ENCODE assay signal across 27 mouse cellular contexts in the genomic region with DNA sequence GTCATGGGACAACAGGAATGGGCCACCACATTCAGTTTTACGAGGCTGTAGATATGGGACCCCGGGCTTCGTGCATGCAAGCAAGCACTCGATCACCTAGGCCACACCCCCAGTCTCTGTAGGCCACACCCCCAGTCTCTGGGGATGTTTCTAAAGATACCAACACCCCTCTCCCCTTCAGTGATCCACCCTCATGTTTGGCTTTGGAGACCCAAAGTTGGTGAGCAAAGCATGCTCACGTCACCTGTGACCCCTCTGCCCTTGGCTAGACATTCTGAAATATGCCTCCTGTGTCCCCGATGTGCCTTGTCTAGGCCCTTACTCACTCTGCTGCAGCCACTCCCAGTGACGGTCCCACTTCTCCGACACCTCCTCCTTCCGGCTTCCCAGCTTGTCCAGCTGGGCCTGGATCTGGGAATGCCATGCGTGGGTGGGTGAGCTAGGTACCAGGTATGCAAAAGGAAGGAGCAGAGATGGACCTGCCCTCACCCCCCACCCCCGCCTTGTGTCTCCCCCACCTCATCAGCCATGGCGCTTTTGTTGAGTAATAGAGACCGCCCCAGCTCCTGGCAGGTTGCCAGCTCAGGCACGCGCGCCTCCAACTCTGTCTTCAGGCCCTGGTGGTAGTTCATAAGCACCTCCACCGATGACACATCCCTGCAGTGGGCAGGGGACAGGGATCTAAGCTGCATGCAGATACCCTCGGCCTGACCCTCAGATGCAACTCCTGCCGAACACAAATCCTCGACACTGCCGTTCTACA. TPM values are rescaled to one million over a fixed set of nuclear protein-coding genes. Genes with fewer than 3 reads are reported as not detected.
A peak's percentile ranks its signal among the peaks of the same experiment; 100 is the strongest.
DNase-seq lines count a peak whose midpoint lies in the region; ATAC-seq and TF ChIP-seq lines count a peak whose summit lies in the region.
"Had no signal": no experiment of that assay in that cellular context is flagged by ENCODE, and none has a peak within 500 bp of the region (broad histone marks: within the 10 kb centered on the region; RNA-seq: fewer than 3 reads in every experiment).

No protein-coding gene starts in this region.

- 27% methylated on average over 21 of the region's 21 CpGs for WGBS in lung, embryonic 14.5 days

- no peak overlapping the region for H3K27ac ChIP-seq in lung, embryonic 14.5 days (ENCODE audit: low read depth)
- H3K27ac ChIP-seq: embryonic facial prominence, embryonic 13.5 days; hindbrain, embryonic 14.5 days; intestine, embryonic 15.5 days had no signal

- ATAC-seq in CD4-positive, CD25-positive, alpha-beta regulatory T cell, adult 4 months: no peak
- no peak for ATAC-seq in lung, embryonic 14.5 days (ENCODE audit: insufficient read depth)
- ATAC-seq: forebrain, embryonic 14.5 days; intestine, embryonic 15.5 days; liver, postnatal 0 days; midbrain, embryonic 16.5 days had no signal

- DNase-seq in CD4-positive, CD25-positive, alpha-beta regulatory T cell, adult 2 months (ENCODE audit: low read depth, low spot score): peak; percentile 35
- peak; percentile 54 for DNase-seq in lung, embryonic 14.5 days
- DNase-seq in lung, postnatal 14 days: no peak
- DNase-seq in R1 (ENCODE audit: low read depth, low spot score) (peak; percentile 90), MN1 (ENCODE audit: low spot score) (no peak)
- DNase-seq in right cerebral cortex, postnatal 14 days: peak; percentile 50
- no peak for DNase-seq in layer of hippocampus, postnatal 14 days (ENCODE audit: low spot score in 2 of 2)
- DNase-seq: cerebellum, postnatal 14 days; heart, postnatal 14 days; kidney, adult 9 months; layer of hippocampus, adult 9-11 months; liver; liver, postnatal 0 days; lung, postnatal 36 days; thymus, postnatal 4 days had no signal

- no peaks in the 10 kb centered on the region for H3K36me3 ChIP-seq in lung, embryonic 14.5 days (ENCODE audit: insufficient read depth)
- H3K36me3 ChIP-seq: intestine, embryonic 15.5 days had no signal

- no peaks in the 10 kb centered on the region for H3K4me1 ChIP-seq in lung, embryonic 14.5 days (ENCODE audit: insufficient read depth)

- no peak overlapping the region for H3K4me2 ChIP-seq in lung, embryonic 14.5 days
- H3K4me2 ChIP-seq: embryonic facial prominence, embryonic 13.5 days; heart, embryonic 11.5 days; hindbrain, embryonic 14.5 days; intestine, embryonic 15.5 days had no signal

- no peak overlapping the region for H3K4me3 ChIP-seq in lung, embryonic 14.5 days (ENCODE audit: low read depth, low read length)
- H3K4me3 ChIP-seq: embryonic facial prominence, embryonic 13.5 days; intestine, embryonic 15.5 days had no signal

- H3K27me3 ChIP-seq in lung, embryonic 14.5 days (ENCODE audit: insufficient read depth, low read length): peaks cover 86% of the 10 kb centered on the region

- TF ChIP-seq CTCF in lung, embryonic 14.5 days (IDR thresholded peaks at IDR 0.05; ENCODE audit: low read depth): no peak

- no peak overlapping the region for H3K9ac ChIP-seq in lung, embryonic 14.5 days
- H3K9ac ChIP-seq: embryonic facial prominence, embryonic 13.5 days; hindbrain, embryonic 14.5 days; intestine, embryonic 15.5 days; liver, postnatal 0 days had no signal

- peaks cover 7% of the 10 kb centered on the region; the same call in 1 of the 2 replicates for H3K9me3 ChIP-seq in lung, embryonic 14.5 days (ENCODE audit: low read depth, low read length)
- H3K9me3 ChIP-seq: intestine, embryonic 15.5 days had no signal

RNA-seq across cellular contexts. Expression of a gene that starts 9.0 kb away (rescaled TPM):
- not detected for polyA plus RNA-seq in CD4-positive, CD25-positive, alpha-beta regulatory T cell, adult 4 months (2017; shearing (Covaris generic))
- 0.73 and 1.6 TPM in 2 replicates for polyA plus RNA-seq in lung, embryonic 14.5 days (2014; fragmentation: Nextera tagmentation; extraction: Ambion mirVana)
- total RNA-seq in layer of hippocampus, postnatal 14 days (2021): not detected
- total RNA-seq: gastrocnemius, postnatal 4 days; left cerebral cortex, postnatal 14 days; megakaryocyte-erythroid progenitor cell, adult 5-6 weeks; neutrophil, adult 5-6 weeks had no signal
- polyA plus RNA-seq: brain, embryonic 14.5 days; embryonic facial prominence, embryonic 13.5 days; hindbrain, embryonic 14.5 days; liver, postnatal 0 days; midbrain, embryonic 16.5 days had no signal

RNA-seq across cellular contexts. Expression of a gene that starts 10.4 kb away (rescaled TPM):
- polyA plus RNA-seq in CD4-positive, CD25-positive, alpha-beta regulatory T cell, adult 4 months (2017; shearing (Covaris generic)): 10 to 100 TPM; 49.2 to 76.0 TPM
- polyA plus RNA-seq in lung, embryonic 14.5 days (2014; fragmentation: Nextera tagmentation; extraction: Ambion mirVana): 45.1 and 53.5 TPM in 2 replicates
- total RNA-seq in layer of hippocampus, postnatal 14 days (2021): 10 to 100 TPM; 24.7 to 26.2 TPM

RNA-seq across cellular contexts. Expression of a gene that starts 28.8 kb away (rescaled TPM):
- polyA plus RNA-seq in CD4-positive, CD25-positive, alpha-beta regulatory T cell, adult 4 months (2017; shearing (Covaris generic)): 1 to 10 TPM in 1 of 2 experiments, under 1 TPM in 1; 0.77 to 2.0 TPM
- polyA plus RNA-seq in lung, embryonic 14.5 days (2014; fragmentation: Nextera tagmentation; extraction: Ambion mirVana): 73.5 and 86.0 TPM in 2 replicates
- 10 to 100 TPM; 55.0 to 55.3 TPM for total RNA-seq in layer of hippocampus, postnatal 14 days (2021)
- total RNA-seq: neutrophil, adult 5-6 weeks had no signal

Comparison
In these comparisons a context has a peak if more than half of its experiments do, and no peak if none do; other contexts are left out.
1. DNase-seq: peak in CD4-positive, CD25-positive, alpha-beta regulatory T cell, adult 2 months (single experiment), lung, embryonic 14.5 days (single experiment), R1 (single experiment) and right cerebral cortex, postnatal 14 days (single experiment); none in lung, postnatal 14 days (single experiment), MN1 (single experiment) and layer of hippocampus, postnatal 14 days (0 of 2).
2. RNA of a gene that starts 28.8 kb away (polyA plus RNA-seq): 73.5 to 86.0 TPM in lung, embryonic 14.5 days; 0.77 to 2.0 TPM in CD4-positive, CD25-positive, alpha-beta regulatory T cell, adult 4 months; every median in the first group is over 10 times any median in the second.